Mouse (Mus musculus) granulocyte monocyte progenitor cell, adult 5-6 weeks (primary cell): ENCODE data around the gene Sympk. TPM values are rescaled to one million over a fixed set of nuclear protein-coding genes. Genes with fewer than 3 reads are reported as not detected.

Experiments used
- ATAC-seq: replicated peaks from 2 replicates; pipeline ENCODE4 v1.8.0; 2016; ENCODE audit warnings: mild to moderate bottlenecking, moderate TSS enrichment, inconsistent platforms; ENCODE audit not compliant: poor library complexity, severe bottlenecking
- total RNA-seq, 2 experiments: library from RNA; stranded (forward) in 1 of 2; stranded (reverse) in 1 of 2; fragments of 200-712, 200-1000 nt in 1 of 2; fragments of >200 nt in 1 of 2; fragmentation: Nextera tagmentation in 1 of 2; gene quantifications; 2 replicates each; pipeline ENCODE4 v1.2.3; 2014 to 2017

Sympk gene
- total RNA-seq, 2 experiments from 2014 or later = 46.7 to 79.9 TPM

DNA sequence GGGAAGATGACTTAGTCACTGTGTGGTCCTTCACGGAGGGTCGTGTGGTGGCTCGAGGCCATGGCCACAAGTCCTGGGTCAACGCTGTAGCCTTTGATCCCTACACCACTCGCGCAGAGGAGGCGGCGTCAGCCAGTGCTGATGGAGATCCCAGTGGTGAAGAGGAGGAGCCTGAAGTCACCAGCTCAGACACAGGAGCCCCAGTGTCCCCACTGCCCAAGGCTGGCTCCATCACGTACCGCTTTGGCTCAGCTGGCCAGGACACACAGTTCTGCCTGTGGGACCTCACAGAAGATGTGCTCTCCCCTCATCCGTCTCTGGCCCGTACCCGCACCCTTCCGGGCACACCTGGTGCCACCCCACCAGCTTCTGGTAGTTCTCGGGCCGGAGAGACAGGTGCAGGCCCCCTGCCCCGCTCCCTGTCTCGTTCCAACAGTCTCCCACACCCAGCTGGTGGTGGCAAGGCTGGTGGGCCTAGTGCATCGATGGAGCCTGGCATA lies 56.3 kb downstream of the Sympk start:
- no peak for ATAC-seq

DNA sequence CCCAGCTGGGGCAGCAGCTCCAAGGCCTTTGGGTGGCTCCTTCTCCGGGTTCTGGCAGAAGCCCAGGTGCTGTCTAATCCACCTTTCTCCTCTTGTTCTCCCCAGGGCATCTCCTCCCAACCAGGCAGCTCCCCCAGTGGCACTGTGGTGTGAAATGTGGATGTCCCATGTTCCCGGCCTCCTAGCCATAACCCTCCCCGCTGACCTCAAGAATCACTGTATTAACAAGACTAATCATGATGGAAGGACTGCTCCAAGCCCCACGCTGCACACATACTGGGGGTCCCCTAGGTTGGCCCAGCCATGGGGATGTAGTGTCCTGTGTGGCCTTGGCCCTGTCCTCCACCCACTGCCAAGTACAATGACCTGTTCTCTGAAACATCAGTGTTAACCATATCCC lies 58.0 kb downstream of the Sympk start:
- ATAC-seq = no peak

DNA sequence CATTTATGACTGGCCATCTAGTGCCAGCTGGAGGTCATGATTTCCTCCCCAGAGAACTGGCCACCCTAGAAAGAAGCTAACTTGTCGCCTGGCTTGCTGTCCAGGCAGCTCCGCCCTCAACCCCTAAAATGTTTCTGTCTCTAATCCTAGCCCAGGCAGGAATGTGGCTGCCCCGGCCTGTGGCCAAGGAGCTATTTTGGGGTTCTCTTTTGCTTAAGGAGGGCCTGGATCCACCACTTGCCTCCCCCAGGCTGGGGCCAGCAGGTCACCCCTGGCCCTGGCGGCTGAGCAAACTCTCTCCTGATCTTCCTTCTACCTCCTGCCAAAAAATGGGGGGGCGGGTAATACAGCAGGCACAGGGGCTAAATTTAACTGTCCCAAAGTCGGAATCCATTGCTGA lies 58.9 kb downstream of the Sympk start:
- no peak for ATAC-seq

DNA sequence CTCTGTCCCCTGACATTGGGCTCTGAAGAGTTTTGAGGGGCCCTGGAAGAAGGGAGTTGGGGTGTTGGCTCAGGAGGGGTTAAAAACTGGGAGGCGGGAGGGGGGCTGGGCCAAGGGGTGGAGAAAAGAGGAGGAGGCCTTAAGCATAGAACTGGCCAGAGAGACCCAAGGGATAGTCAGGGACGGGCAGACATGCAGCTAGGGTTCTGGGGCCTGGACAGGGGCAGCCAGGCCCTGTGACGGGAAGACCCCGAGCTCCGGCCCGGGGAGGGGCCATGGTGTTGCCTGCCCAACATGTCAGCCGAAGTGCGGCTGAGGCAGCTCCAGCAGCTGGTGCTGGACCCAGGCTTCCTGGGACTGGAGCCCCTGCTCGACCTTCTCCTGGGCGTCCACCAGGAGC lies 59.5 kb downstream of the Sympk start, which contains the start of gene Dmpk:
Gene Dmpk, plus strand, starts transcription at position 149 of the 400 bp plus-strand sequence.
- no peak for ATAC-seq

DNA sequence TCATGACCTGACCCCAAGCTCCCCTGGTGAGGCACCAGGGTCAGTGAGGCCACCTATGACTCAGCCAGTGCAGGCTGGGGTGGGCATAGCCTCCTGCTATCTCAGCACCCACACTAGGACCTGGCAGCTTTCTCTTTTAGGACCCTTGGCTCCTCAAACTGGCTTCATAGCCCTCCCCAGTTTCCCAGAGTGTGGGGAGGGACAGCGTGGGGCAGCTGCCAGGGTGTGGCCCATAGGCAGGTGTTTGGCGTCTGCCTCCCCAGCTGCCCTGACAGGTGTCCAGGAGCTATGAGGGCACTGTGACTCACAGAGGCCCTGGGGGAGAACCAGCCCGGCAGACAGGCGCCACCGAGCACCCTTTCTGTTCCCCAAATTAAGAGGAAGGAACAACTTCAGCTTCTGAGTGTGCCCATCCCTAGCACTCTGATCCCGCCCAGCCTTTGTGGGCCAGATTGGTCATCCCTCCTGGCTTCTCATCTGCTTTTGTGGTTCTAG lies 60.1 kb downstream of the Sympk start:
- ATAC-seq = peak; percentile 75

DNA sequence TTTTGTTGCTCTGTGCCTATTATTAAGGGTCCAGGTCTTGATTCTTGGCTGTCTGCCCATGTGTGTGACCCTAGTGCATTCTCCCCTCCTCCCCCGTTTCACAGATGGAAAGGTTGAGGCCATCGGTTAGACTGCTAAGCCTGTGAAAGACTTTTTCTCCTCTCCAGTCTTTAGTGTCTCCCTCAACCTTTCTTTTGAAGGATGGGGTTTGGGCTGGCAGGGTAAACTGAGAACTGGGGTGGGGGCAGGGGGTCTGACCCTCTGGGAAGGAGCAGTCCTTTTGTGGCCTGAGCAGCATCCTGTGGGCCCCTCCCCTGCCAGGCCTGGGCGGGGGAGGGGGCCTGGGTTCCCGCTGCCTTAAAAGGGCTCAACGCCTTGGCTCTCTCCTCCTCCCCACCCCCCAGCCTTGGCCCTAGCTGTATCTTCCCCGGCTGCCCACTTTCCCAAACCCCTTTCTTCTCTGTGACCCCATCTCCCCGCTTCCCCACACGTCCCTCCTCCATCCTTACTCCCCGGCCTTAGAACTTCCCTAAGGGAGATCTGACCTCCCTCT lies 60.8 kb downstream of the Sympk start:
- ATAC-seq = no peak

DNA sequence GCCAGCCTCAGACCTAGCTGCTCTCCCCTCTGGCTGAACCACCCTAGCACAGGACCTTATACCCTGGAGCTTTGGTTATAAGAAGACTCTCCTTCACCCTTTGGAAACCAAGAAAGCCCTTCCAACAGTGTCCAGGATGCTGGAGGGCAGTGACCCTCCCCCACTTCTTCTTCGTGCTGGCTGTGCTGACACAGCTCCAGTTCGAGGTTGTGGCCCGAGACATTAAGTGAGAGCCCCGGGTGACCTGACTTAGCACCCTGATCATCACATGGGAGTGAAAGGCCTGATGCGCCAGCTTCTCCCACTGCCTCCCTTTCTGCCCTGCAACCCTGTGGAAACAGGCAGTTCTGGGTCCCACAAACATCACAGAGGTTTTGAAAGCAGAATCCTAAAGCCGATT lies 61.3 kb downstream of the Sympk start:
- no peak for ATAC-seq

DNA sequence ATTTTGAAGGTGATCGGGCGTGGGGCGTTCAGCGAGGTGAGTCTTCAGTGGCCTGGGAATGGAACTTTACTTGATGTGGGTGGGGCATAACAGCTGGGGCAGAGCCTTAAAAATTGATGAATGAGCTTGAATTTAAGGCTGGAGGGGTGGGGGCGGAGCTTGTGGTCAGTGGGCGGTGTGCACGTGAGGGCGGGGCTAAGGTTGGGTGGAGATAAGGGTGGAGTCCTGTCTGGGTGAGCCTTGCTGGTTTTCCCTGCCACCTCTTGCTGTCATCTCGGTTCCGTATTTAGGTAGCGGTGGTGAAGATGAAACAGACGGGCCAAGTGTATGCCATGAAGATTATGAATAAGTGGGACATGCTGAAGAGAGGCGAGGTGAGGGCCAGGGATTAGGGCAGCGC lies 61.9 kb downstream of the Sympk start:
- peak; percentile 60 for ATAC-seq

DNA sequence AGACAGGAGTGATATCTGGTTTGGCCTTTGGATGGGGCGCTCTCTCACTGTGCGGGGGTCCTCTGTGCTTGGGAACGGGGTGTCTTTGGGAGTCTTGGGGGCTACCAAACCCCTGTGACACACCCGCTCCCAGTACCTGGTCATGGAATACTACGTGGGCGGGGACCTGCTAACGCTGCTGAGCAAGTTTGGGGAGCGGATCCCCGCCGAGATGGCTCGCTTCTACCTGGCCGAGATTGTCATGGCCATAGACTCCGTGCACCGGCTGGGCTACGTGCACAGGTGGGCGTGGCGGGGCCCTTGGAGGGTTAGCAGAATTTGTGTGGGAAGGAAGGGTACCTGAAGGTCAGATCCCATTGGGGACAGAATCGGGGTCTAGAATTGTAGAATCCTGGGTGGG lies 62.6 kb downstream of the Sympk start:
- ATAC-seq = no peak

DNA sequence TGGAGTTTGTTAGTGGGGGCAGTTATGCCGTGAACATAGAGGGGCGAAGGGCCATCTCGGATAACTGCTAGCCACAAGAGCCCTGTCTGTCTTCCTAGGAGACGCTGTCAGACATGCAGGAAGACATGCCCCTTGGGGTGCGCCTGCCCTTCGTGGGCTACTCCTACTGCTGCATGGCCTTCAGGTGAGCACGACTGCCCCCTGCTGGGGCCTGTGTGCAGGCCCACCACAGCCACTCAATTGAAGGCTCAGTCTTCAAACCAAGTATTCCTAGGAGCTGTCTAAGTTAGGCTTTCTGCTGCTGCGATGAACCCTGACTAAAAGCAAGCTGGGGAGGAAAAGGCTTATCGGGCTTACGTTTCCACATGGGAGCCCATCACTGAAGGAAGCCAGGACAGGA lies 64.6 kb downstream of the Sympk start:
- ATAC-seq = peak; percentile 24; the same call in 1 of the 2 replicates

DNA sequence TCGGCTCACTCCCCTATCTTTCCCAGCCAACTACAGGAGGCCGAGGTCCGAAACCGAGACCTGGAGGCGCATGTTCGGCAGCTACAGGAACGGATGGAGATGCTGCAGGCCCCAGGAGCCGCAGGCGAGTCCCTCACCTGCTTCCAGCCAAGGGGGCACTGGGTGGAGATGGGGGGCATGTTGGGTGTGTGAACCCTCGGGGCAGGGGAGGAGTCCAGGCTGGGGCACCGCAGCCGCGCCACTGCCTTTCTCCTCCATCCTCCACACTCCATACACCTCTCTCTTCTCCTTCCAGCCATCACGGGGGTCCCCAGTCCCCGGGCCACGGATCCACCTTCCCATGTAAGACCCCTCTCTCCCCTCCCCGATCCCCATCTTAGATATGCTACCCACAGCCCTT lies 67.7 kb downstream of the Sympk start:
- ATAC-seq = no peak

DNA sequence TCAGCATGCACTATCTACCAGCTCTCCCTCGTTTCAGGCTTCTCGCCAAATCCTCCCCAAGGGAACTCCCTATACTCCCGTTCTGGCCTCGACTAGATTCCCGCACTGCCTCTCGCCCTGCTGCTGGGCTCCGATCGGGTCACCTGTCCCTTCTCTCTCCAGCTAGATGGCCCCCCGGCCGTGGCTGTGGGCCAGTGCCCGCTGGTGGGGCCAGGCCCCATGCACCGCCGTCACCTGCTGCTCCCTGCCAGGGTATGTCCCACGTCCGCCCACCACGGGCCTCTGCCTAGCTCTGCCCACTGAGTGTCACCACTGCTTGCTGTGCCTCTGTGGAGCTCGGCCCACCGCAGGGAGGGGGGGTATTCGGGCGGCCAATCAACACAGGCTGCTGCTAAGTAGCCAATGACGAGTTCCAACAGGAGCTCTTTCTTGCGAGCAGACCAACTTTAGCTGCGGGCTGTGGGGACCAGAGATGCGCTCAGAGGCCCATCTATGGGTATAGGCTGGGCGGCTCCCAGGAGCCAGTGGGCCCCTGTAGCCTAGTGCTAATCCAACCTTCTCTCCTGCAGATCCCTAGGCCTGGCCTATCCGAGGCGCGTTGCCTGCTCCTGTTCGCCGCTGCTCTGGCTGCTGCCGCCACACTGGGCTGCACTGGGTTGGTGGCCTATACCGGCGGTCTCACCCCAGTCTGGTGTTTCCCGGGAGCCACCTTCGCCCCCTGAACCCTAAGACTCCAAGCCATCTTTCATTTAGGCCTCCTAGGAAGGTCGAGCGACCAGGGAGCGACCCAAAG lies 68.4 kb downstream of the Sympk start:
- ATAC-seq = no peak

DNA sequence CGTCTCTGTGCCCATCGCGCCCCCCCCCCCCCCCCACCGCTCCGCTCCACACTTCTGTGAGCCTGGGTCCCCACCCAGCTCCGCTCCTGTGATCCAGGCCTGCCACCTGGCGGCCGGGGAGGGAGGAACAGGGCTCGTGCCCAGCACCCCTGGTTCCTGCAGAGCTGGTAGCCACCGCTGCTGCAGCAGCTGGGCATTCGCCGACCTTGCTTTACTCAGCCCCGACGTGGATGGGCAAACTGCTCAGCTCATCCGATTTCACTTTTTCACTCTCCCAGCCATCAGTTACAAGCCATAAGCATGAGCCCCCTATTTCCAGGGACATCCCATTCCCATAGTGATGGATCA lies 69.0 kb downstream of the Sympk start:
- peak; percentile 59 for ATAC-seq

DNA sequence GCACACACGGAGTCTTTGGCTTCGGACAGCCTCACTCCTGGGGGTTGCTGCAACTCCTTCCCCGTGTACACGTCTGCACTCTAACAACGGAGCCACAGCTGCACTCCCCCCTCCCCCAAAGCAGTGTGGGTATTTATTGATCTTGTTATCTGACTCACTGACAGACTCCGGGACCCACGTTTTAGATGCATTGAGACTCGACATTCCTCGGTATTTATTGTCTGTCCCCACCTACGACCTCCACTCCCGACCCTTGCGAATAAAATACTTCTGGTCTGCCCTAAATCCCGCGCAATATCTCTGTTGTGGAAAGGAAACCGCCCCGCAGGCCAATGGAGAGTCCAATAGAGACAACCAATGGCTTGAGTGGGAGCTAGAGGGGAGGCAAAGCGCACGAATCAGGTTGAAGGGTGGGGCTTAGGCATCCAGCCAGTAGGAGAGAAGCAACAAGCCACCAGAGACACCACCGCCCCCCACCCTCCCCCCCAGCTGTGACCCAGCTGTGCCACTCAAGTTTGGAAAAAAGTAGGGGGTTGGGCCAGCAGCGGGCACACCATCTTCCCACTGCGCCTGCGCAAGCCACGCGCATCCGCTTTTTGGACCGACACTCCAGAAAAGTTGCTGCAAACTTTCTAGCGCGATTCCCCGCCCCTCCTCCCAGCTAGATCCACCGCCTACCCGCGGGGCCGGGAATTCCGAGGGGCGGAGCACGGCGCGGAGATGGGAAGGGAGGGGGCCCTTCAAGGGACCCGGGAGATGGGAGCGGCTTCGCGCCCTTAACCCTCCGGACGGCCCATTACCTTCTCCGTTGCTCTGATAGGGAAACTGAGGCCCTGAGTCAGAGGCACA lies 69.6 kb downstream of the Sympk start:
- peak; percentile 67 for ATAC-seq

DNA sequence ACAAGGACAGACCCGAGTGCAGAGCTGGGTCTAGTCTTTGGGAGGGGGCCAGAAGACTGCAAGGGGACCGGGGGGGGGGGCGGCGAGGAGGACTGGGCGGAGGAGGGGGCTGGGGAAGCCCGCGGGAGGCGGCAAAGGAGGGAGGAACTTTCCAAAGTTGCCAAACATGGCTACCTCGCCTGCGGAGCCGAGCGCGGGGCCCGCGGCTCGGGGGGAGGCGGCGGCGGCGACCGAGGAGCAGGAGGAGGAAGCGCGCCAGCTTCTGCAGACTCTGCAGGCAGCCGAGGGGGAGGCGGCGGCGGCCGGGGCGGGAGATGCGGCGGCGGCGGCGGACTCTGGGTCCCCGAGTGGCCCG lies 70.3 kb downstream of the Sympk start, which contains the start of gene Six5:
Gene Six5, plus strand, starts transcription at position 124 of the 355 bp plus-strand sequence.
- ATAC-seq = peak; percentile 17; the same call in 1 of the 2 replicates

DNA sequence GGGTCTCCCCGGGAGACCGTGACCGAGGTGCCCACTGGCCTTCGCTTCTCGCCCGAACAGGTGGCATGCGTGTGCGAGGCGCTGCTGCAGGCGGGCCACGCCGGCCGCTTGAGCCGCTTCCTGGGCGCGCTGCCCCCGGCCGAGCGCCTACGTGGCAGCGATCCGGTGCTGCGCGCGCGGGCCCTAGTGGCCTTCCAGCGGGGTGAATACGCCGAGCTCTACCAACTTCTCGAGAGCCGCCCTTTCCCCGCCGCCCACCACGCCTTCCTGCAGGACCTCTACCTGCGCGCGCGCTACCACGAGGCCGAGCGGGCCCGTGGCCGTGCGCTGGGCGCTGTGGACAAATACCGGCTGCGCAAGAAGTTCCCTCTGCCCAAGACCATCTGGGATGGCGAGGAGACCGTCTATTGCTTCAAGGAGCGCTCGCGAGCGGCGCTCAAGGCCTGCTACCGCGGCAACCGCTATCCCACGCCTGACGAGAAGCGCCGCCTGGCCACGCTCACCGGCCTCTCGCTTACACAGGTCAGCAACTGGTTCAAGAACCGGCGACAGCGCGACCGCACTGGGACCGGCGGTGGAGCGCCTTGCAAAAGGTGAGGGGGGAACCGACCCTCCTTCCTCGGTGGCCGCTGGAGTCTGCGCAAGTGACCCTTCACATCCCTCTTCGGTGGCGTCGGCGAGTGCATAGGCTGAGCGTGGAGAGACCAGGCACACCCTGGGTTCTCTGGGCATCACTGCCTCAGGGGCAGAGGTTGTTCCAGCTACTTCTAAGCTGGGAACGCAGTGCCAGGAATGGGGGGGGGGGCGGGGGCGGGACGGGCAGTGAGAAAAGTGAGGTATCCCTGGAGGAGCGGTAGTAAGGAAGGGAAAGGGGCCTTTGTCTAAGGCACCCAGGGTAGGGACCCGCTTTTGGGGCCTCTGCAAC lies 70.9 kb downstream of the Sympk start:
- ATAC-seq = peak; percentile 8

DNA sequence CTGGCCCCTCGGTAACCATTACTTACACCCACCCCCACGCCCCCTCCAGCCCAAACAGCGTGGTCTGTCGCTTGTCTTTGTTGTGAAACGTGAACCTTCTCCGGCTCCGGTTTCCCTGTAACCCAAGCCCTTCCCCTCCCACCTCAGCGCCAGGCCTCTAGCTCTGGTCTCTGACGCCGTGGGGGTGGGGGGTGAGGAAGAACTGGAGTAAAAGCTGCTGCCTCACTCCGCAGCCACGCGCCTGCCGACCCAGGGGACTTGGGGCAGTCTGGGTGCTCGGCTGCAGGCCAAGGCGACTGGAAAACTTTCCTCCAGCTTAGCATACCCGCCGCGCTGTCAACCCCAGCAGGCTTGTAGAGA lies 71.6 kb downstream of the Sympk start:
- ATAC-seq = peak; percentile 28; the same call in 1 of the 2 replicates

DNA sequence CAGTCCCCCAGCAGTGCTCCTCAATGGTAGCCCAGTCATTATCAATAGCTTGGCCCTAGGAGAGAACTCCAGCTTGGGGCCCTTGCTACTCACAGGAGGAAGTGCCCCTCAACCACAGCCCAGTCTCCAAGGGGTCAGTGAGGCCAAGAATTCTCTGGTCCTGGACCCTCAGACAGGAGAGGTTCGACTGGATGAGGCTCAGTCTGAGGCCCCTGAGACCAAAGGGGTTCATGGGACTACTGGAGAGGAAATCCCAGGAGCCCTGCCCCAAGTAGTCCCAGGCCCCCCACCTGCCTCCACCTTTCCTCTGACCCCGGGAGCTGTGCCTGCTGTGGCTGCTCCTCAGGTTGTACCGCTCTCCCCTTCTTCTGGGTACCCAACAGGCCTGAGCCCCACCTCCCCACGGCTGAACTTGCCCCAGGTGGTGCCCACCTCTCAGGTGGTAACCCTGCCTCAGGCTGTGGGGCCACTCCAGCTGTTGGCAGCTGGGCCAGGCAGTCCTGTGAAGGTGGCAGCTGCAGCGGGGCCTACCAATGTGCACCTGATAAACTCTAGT lies 72.3 kb downstream of the Sympk start:
- ATAC-seq = no peak

DNA sequence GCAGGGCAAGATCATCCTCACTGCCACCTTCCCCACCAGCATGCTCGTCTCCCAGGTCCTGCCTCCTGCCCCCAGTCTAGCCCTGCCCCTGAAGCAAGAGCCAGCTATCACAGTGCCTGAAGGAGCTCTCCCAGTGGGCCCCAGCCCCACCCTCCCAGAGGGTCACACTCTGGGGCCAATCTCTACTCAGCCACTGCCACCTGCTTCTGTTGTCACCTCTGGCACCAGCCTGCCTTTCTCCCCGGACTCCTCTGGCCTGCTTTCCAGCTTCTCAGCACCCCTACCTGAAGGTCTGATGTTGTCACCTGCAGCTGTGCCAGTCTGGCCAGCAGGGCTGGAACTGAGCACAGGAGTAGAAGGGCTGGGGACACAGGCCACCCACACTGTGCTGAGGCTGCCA lies 73.0 kb downstream of the Sympk start:
- ATAC-seq = no peak

DNA sequence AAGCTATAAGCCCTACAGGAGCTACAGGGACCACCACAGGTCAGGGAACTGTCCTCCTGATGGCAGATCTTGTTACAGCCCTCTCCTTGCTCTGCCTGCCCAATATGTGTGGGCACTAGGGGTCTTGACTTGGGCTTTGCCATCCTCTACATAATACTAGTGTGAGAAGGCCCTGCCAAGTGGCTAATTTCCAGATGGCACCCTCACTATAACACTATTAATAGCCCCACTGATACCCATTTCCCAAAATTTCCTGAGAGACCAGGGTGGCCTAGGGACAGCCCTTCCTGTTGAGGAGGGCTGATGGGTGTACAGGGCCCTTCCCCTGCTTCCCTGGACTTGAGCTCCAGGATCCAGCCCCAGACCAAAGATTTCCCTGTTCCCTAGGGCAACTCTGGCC lies 73.7 kb downstream of the Sympk start:
- no peak for ATAC-seq
